Mouse (Mus musculus) gastrocnemius, adult 8-10 months (tissue): Measurements from ENCODE around the gene Map6. TPM values are rescaled to one million over a fixed set of nuclear protein-coding genes. Genes with fewer than 3 reads are reported as not detected.

Source experiments
- DNase-seq, 2 experiments: peaks; one replicate each; pipeline ENCODE4 v3.0.0; 2022; ENCODE audit warnings: low spot score in 2 of 2
- total RNA-seq, 4 experiments: library from RNA; stranded (reverse); gene quantifications; 2 replicates each; pipeline ENCODE4 v1.2.4; 2022

Gene Map6
- 1 to 10 TPM; 1.5 to 2.8 (median 2.1) TPM for total RNA-seq

GRCm38 (mm10) chr7:99267251-99267896, at the start of gene Map6:
Map6 (plus strand) TSS chr7:99267447.
- no peak for DNase-seq

- DNase-seq = no peak
Measured at GRCm38 (mm10) chr7:99224225-99224624, 43.0 kb upstream of the Map6 start.

- DNase-seq = no peak
Measured at GRCm38 (mm10) chr7:99224648-99225190, 42.5 kb upstream of the Map6 start.

GRCm38 (mm10) chr7:99225421-99225820, 41.8 kb upstream of the Map6 start:
- DNase-seq = no peak

- no peak for DNase-seq
Measured at GRCm38 (mm10) chr7:99226662-99227061, 40.6 kb upstream of the Map6 start.

- no peak for DNase-seq
Measured at GRCm38 (mm10) chr7:99227267-99227666, 40.0 kb upstream of the Map6 start.

GRCm38 (mm10) chr7:99228825-99229224, 38.4 kb upstream of the Map6 start:
- no peak for DNase-seq

GRCm38 (mm10) chr7:99229411-99229810, 37.8 kb upstream of the Map6 start:
- DNase-seq = no peak

GRCm38 (mm10) chr7:99230061-99230747, 37.0 kb upstream of the Map6 start:
- no peak for DNase-seq

- DNase-seq = no peak
Measured at GRCm38 (mm10) chr7:99232571-99232970, 34.7 kb upstream of the Map6 start.

GRCm38 (mm10) chr7:99234916-99235315, 32.3 kb upstream of the Map6 start:
- no peak for DNase-seq

GRCm38 (mm10) chr7:99235657-99236056, 31.6 kb upstream of the Map6 start:
- DNase-seq = no peak

GRCm38 (mm10) chr7:99236888-99237660, 30.2 kb upstream of the Map6 start:
- no peak for DNase-seq

GRCm38 (mm10) chr7:99238417-99238816, 28.8 kb upstream of the Map6 start, which contains the start of gene Mogat2:
Mogat2 (minus strand) TSS chr7:99238619.
- DNase-seq = no peak

GRCm38 (mm10) chr7:99242097-99242496, 25.1 kb upstream of the Map6 start:
- no peak for DNase-seq

GRCm38 (mm10) chr7:99248157-99248742, 19.0 kb upstream of the Map6 start:
- DNase-seq = no peak

GRCm38 (mm10) chr7:99248906-99249581, 18.2 kb upstream of the Map6 start:
- DNase-seq = no peak

- no peak for DNase-seq
Measured at GRCm38 (mm10) chr7:99249582-99249911, 17.7 kb upstream of the Map6 start.

- no peak for DNase-seq
Measured at GRCm38 (mm10) chr7:99250386-99250785, 16.9 kb upstream of the Map6 start.

- DNase-seq = no peak
Measured at GRCm38 (mm10) chr7:99255006-99255405, 12.2 kb upstream of the Map6 start.

GRCm38 (mm10) chr7:99261900-99262299, 5.3 kb upstream of the Map6 start:
- no peak for DNase-seq
